Mouse (Mus musculus): ENCODE results near the gene Zfp963.

GRCm38 (mm10) chr8:69701810-69702209, 48.0 kb downstream of the Zfp963 start:
- no peak for TF ChIP-seq POLR2A (IDR thresholded peaks at IDR 0.05; ENCODE audit: control insufficient read depth, extremely low read depth, insufficient read depth, low read length, poor library complexity)
- no peak for TF ChIP-seq CTCF (IDR thresholded peaks at IDR 0.05; ENCODE audit: borderline replicate concordance, control insufficient read depth, extremely low read depth, insufficient read depth, low read length, poor library complexity)
